Mouse (Mus musculus): ENCODE results near the gene Gfod1. TPM values are rescaled to one million over a fixed set of nuclear protein-coding genes. Genes with fewer than 3 reads are reported as not detected.

Gfod1 gene
- 0.08 TPM for polyA plus RNA-seq (2014; fragmentation: Illumina TruSeq; extraction: RNeasy Lipid Tissue Mini Kit (QIAGEN cat#74804); ENCODE audit: low read depth, low replicate concordance)

DNA sequence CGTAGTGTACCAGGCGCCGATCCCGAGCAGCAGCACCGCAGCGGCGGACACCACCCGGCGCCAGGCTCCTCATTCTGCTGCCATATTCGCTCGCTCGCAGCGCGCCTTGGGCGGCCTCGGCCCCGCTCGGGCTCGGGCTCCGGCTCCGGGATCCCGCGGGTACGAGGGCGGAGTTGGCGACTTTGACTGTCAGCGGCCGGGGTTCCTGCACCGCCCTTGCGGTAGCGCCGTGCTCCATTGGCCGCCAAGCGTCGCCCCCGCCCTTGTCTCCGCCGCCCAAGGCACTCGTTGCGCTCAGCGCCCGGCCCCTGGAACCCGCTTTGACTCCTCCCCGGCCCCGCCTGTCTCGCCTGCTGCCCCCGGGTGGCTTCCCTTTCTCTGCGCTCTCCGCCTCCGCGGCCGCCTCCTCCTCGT lies at the start of gene Gfod1:
TSS of gene Gfod1 (minus strand) at position 155 of the 414 bp plus-strand sequence.

DNA sequence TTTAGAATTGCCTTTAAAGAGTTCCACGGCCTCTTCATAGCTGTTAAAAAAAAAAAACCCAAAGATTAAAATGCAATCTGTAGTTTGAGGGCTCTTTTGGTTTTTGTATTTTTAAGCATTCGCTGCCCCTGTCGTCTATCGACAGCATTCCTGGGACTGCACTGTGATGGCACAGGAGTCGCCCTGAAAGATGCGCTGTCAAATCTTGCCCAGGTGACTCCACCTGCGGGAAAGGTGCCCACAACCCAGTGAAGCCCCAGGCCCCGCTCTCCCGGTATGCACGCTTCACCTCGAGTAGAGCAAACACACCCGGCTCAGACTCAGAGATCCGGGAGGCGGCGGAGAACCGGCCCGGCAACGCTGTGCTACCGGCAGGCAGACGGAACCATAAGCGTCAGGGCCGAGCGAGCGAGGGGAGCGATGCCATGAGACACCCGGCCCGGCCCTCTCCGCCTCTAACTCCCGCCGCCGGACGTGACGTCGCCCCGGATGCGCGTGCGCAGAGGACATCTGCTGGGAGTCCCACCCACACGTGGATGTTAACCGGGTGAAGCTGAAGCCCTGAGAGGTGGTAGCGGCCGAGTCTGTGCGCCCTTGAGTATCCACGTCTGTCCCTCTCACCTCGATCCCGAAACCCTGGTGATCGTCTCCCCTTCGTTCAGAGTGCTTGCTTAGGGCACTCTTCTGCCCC lies 132.8 kb downstream of the Gfod1 start, which contains the start of gene Tbc1d7:
TSS of gene Tbc1d7 (minus strand) at position 482 of the 691 bp plus-strand sequence.

Other genes with a start within 250 kb of the Gfod1 start
- gene Tbc1d7, start 132.7 kb downstream of the Gfod1 start, polyA plus RNA-seq (2014; fragmentation: Illumina TruSeq; extraction: RNeasy Lipid Tissue Mini Kit (QIAGEN cat#74804); ENCODE audit: low read depth, low replicate concordance): 9.3 TPM
- gene Sirt5, start 61.3 kb upstream of the Gfod1 start, polyA plus RNA-seq (2014; fragmentation: Illumina TruSeq; extraction: RNeasy Lipid Tissue Mini Kit (QIAGEN cat#74804); ENCODE audit: low read depth, low replicate concordance): 2.1 TPM
- 62.4 TPM for gene Nol7, start 94.2 kb upstream of the Gfod1 start, polyA plus RNA-seq (2014; fragmentation: Illumina TruSeq; extraction: RNeasy Lipid Tissue Mini Kit (QIAGEN cat#74804); ENCODE audit: low read depth, low replicate concordance)
- gene Ranbp9, start 177.1 kb upstream of the Gfod1 start, polyA plus RNA-seq (2014; fragmentation: Illumina TruSeq; extraction: RNeasy Lipid Tissue Mini Kit (QIAGEN cat#74804); ENCODE audit: low read depth, low replicate concordance): 700 TPM

All from testis, adult 10 weeks (tissue).